Mouse (Mus musculus) myocyte (in vitro differentiated cells): Measurements from ENCODE around the gene Nedd9.

Experiments
- CEBPB ChIP-seq: IDR thresholded peaks from 2 replicates; pipeline ENCODE4 v1.6.1; 2011; ENCODE audit warnings: mild to moderate bottlenecking, moderate library complexity; ENCODE audit not compliant: poor library complexity, insufficient read depth, severe bottlenecking
- E2F4 ChIP-seq: IDR thresholded peaks from one replicate; pipeline ENCODE4 v1.6.1; 2011; ENCODE audit warnings: mild to moderate bottlenecking, control low read depth, moderate library complexity; ENCODE audit not compliant: insufficient read depth
- MAX ChIP-seq: IDR thresholded peaks from one replicate; pipeline ENCODE4 v1.6.1; 2011; ENCODE audit warnings: low read depth, mild to moderate bottlenecking, control low read depth
- MYOD1 ChIP-seq, 3 experiments: IDR thresholded peaks; one replicate each; pipeline ENCODE4 v1.6.1; 2011; ENCODE audit warnings: control low read depth in 2 of 3, low read depth in 2 of 3, mild to moderate bottlenecking in 2 of 3, moderate library complexity in 1 of 3; ENCODE audit not compliant: insufficient read length in 2 of 3, control insufficient read depth in 1 of 3
- MYOG ChIP-seq, 3 experiments: IDR thresholded peaks; one replicate each; pipeline ENCODE4 v1.6.1; 2011; ENCODE audit warnings: control low read depth in 2 of 3, low read depth in 2 of 3, mild to moderate bottlenecking in 2 of 3; ENCODE audit not compliant: insufficient read length in 2 of 3, control insufficient read depth in 1 of 3, insufficient read depth in 1 of 3
- POLR2A ChIP-seq: IDR thresholded peaks from one replicate; pipeline ENCODE4 v1.6.1; 2011; ENCODE audit warnings: low read depth, mild to moderate bottlenecking, control low read depth, moderate library complexity; ENCODE audit not compliant: insufficient read length
- POLR2AphosphoS2 ChIP-seq: IDR thresholded peaks from one replicate; pipeline ENCODE4 v1.6.1; 2011; ENCODE audit warnings: low read depth, control low read depth; ENCODE audit not compliant: insufficient read length
- REST ChIP-seq: IDR thresholded peaks from one replicate; pipeline ENCODE4 v1.6.1; 2011; ENCODE audit warnings: mild to moderate bottlenecking, control low read depth, moderate library complexity; ENCODE audit not compliant: insufficient read depth, insufficient read length
- SRF ChIP-seq: IDR thresholded peaks from one replicate; pipeline ENCODE4 v1.6.1; 2011; ENCODE audit warnings: low read depth; ENCODE audit not compliant: control insufficient read depth, insufficient read length
- TCF12 ChIP-seq: IDR thresholded peaks from one replicate; pipeline ENCODE4 v1.6.1; 2011; ENCODE audit warnings: mild to moderate bottlenecking, control low read depth; ENCODE audit not compliant: poor library complexity, insufficient read depth, severe bottlenecking
- TCF3 ChIP-seq: IDR thresholded peaks from one replicate; pipeline ENCODE4 v1.6.1; 2011; ENCODE audit warnings: low read depth, control low read depth; ENCODE audit not compliant: insufficient read length
- USF1 ChIP-seq: IDR thresholded peaks from one replicate; pipeline ENCODE4 v1.6.1; 2011; ENCODE audit warnings: low read depth, mild to moderate bottlenecking, control low read depth, moderate library complexity

GRCm38 (mm10) chr13:41334641-41335000 lies 152.5 kb downstream of the Nedd9 start:
- TF ChIP-seq REST (no peak), MYOD1 (IDR thresholded peaks at IDR 0.05; ENCODE audit: control insufficient read depth in 1 of 3, insufficient read length in 2 of 3, low read depth in 2 of 3) (no peak), POLR2AphosphoS2 (no peak), POLR2A (no peak), TCF12 (no peak), TCF3 (no peak), MYOG (IDR thresholded peaks at IDR 0.05; ENCODE audit: control insufficient read depth in 1 of 3, insufficient read depth in 1 of 3, insufficient read length in 2 of 3, low read depth in 2 of 3) (no peak), USF1 (no peak), E2F4 (no peak), MAX (no peak), SRF (no peak), CEBPB (no peak)
